Mouse (Mus musculus) layer of hippocampus, adult 9-10 months (tissue): Measurements from ENCODE around the gene Fap.

Experiments used
- DNase-seq: peaks from one replicate; pipeline ENCODE4 v3.0.0; 2022; ENCODE audit warnings: low spot score

Fap gene

DNA sequence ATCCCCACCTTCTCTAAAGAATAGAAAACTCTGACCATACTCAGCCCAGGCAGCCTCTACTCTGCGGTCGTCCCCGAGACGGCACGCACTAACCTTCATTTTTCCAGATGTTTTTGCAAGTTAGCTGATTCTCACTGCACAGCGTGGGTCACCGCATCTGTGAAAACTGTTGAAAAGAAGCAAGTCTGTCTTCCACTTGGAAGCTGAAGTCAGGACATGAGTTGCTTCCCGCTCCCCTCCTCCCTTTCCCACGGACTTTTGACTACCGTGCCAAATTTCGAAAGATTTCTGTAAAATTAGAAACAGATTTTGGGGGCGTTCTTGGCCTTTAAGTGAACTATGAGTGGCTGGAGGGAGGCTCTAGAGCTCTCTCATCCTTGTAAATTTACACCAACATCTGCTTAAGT lies at the start of gene Fap:
Gene Fap (minus strand): TSS at position 323 of the 407 bp plus-strand sequence.
- DNase-seq, result no peak

- DNase-seq, result no peak
Observed at GRCm38 (mm10) chr2:62623024-62623441, 49.2 kb upstream of the Fap start.

GRCm38 (mm10) chr2:62619679-62620078 lies 45.8 kb upstream of the Fap start:
- no peak for DNase-seq

GRCm38 (mm10) chr2:62618934-62619341 lies 45.1 kb upstream of the Fap start:
- DNase-seq, result no peak

DNA sequence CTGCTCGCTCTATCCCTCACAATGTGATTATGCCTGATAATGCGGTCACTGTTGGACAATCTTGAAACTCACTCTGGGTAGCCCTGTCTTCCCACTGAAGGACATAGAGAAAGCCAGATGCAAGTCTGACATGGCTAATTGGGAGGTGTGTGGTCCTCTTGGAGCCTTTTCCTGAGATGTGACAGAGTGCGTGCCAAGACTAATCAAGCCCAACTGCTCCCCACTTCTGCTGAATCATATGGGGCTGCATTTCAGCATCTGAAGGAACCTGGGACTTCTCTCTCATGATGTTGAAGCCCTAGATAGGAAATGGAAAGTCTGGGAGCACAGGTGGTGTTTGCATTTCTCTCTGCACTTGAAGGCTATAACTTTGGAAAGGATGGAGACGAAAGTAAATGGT lies 39.3 kb upstream of the Fap start:
- DNase-seq, result no peak

DNA sequence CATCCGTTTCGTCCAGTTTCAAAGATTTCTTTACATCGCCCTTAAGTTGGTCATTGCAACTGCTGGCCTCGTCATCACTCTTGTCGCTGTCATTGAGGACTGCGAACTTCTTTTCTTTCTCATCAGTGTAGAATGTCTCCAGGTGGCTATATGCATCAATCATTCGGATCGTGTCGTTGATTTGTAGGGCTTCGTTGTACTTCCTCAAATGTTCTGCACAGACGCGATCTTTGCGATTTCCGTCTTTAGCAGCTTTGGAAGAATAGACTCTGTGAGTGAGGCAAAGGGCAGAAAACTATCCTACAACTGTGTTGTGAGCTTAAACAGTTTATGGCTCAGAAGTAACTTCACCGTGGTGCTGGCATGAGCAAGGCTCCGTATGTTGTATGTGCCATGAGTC lies 32.3 kb upstream of the Fap start:
- DNase-seq, result no peak

DNA sequence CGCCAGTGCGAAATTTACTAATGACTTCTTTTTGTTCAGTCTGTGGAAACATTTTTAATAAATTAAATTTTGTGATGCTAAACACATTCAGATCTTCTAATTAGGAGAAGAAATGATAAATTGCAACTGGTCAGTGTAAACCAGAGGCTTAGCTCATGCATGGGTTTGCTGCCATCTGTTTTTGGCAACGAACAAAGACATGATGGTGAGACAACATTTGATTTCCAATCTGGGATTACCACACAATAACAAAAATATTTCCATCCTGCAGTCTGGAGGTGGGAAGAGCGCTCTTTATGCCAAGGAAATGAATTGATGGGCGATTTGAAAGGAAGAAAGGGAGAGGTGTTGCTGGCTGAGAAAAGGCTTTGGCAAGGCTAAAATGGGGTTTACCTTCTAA lies 29.7 kb upstream of the Fap start:
- no peak for DNase-seq

- no peak for DNase-seq
Observed at GRCm38 (mm10) chr2:62596586-62596985, 22.7 kb upstream of the Fap start.

DNA sequence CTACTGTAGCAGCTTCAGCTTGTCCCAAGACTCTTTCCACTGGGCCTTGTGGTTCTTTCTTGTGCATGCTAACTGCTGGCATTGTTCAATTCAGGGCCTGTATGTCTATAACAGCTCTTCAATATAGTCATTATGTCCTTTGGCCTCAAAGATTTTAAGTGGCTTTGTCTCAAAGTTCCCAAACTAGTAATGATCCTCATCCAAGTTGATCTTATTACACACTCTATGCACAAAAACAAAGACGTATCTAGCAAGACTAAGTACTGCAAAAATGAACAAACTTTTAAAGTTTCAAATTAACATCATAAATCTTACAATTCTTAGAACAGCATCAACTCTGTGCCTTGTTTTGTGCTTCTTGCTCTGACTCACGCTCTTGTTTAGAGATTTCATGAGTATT lies 20.6 kb upstream of the Fap start:
- no peak for DNase-seq

DNA sequence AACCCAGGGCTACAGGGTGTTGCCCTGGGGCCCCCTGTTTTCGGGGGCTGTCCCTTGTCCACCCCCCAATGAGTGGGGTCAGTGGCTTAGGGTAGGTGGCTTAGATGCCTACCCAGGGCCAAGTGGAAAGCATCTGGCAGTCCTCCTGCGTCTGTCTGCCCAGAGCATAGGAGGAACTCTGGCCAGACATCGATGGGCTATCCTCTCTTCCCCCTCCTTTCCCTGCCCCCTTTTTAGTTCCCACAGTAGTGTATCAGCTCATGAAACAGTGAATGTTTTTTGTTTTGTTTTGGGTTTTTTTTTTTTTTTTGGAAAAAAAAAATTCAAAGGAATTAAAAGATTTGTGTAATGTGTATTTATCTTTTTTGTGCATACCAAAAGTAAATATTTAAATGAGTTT lies 17.7 kb upstream of the Fap start:
- no peak for DNase-seq

- DNase-seq, result no peak
Observed at GRCm38 (mm10) chr2:62589333-62589732, 15.5 kb upstream of the Fap start.

DNA sequence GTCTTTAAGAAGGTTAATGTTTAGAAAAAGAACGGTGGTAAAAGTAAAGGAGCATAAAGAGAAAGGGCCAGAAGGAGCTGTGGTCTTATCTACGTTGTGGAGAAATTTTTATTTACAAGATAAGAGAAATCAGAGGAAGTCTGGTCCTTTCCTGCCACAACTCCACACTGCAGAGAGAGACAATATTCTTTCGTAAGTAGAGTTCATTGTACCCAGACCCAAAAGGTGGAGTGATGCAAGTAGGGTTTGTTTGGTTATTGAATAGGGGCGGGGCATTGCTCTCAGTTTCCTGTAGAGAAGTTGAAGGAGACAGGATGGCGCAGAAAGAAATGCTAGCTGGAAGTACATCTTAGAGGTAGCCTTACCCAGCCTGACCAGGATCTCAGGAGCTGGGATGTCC lies 11.9 kb upstream of the Fap start:
- DNase-seq, result no peak

DNA sequence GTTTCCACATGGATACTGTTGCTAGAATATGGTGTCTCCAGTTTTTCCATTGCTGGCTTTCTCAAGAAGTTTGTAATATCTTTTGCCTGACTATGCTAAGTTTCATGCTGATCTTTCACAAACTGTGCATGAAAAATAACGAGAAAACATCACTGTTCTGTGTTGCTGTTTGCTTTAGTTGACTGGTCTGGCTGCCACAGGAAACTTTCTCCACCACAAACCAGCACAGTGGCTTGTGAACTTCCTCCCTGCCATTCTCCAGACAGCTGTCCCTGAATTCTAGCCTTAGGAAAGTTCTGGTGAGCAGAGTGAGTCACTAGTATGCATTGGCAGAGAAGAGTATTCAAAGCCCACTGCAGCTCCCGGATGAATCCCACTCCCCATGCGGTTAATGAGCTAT lies 1.1 kb upstream of the Fap start:
- DNase-seq, result no peak

DNA sequence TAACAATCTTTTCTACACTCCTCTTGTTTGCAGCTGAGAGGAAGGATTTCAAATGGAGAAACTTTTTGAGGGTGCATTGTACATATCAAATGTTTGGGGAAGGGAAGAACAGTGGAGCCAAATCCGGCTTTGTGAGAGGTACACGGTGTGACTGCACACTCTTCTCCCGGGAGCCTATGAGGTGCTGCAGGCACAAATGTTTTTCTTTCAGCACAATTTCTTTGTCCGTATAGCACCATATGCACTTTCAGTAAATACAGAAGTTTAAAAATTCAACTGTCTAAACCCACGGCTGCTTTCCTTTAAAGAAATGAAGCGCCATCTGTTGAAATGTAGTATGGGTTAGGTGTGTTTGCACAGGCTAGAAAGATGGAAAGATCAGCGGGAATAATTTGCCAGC lies 375 bp upstream of the Fap start:
- no peak for DNase-seq

GRCm38 (mm10) chr2:62573099-62573752 lies 649 bp downstream of the Fap start:
- DNase-seq, result no peak

DNA sequence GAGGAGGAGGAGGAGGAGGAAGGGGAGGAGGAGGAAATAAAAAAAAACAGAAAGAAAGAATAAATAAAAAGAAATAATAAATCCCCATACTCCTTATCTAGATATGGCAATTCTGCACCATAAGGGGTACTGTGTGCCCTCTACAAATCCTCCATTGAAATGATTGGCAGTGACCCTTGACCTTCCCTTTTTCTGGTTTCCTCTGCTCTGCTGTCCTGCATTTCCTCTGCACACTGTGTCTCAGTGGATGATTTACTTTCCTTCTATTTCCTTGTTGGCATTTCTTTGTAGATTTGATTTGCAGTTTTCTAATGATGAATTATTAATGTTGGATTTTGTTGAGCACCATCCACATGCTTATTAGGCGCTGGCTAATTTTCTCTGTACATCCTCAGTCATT lies 9.2 kb downstream of the Fap start:
- no peak for DNase-seq

GRCm38 (mm10) chr2:62562661-62563485 lies 11.0 kb downstream of the Fap start:
- no peak for DNase-seq

GRCm38 (mm10) chr2:62557417-62557816 lies 16.5 kb downstream of the Fap start:
- DNase-seq, result no peak

- no peak for DNase-seq
Observed at GRCm38 (mm10) chr2:62556349-62556748, 17.5 kb downstream of the Fap start.

- no peak for DNase-seq
Observed at GRCm38 (mm10) chr2:62549659-62550058, 24.2 kb downstream of the Fap start.

- no peak for DNase-seq
Observed at GRCm38 (mm10) chr2:62549131-62549530, 24.7 kb downstream of the Fap start.

- DNase-seq, result no peak
Observed at GRCm38 (mm10) chr2:62548104-62548503, 25.8 kb downstream of the Fap start.

- DNase-seq, result no peak
Observed at GRCm38 (mm10) chr2:62535483-62535882, 38.4 kb downstream of the Fap start.

DNA sequence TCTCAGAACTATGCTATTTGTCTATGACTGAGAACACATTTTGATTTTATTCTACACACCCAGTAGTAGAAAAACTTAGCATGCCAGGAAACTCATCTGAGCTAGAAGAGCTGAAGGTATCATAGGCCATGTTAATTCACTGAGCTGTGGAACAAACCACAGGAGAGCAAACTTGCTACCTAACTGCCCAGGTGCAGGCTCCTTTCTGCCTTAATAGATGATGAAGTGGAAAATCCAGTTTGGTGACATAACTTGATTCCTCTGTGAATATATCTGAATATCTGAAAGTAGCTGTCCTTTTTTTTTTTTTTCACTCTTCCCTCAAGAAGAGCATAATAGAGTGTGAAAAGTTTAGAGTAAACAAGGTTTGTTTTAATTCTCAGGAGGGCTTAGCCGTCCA lies 42.8 kb downstream of the Fap start:
- no peak for DNase-seq
